Mouse (Mus musculus): ENCODE measurements around the gene Nedd9. TPM values are rescaled to one million over a fixed set of nuclear protein-coding genes. Genes with fewer than 3 reads are reported as not detected.

The Nedd9 gene
- polyA plus RNA-seq, 1 experiment from 2014 or later = 11.1 TPM

DNA sequence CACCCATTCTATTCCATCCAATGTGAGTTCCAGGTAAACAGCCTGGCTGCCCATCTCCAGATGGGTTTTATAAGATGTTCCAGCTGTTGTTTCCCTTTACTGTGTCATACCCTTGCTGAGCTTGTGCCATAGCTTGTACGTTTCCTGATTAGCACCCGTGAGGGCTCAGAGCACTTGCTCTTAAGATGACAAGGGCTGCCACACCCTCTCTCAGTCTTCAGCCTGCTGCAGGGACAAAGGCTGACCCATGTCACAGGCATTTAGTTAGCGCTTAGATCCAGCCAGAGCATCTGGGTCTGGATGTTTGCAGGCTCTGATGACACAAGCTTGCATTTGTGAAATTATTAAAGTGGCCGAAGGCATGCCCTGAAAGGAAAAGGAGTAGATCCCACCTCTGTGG is 187.1 kb downstream of the Nedd9 start:
- Histone ChIP-seq H3K9me3 (replicated peaks) (no peaks in the 10 kb centered on the region), H3K27ac (no peak overlapping the region), H3K4me1 (peaks cover 5% of the 10 kb centered on the region), H3K4me3 (no peak overlapping the region), H3K36me3 (no peaks in the 10 kb centered on the region), H3K27me3 (ENCODE audit: low read depth, poor library complexity, severe bottlenecking) (no peaks in the 10 kb centered on the region)
- 71% methylated on average over 4 of the region's 4 CpGs for WGBS
- DNase-seq (ENCODE audit: low spot score) = no peak

- Histone ChIP-seq H3K36me3 (no peaks in the 10 kb centered on the region), H3K27me3 (ENCODE audit: low read depth, poor library complexity, severe bottlenecking) (no peaks in the 10 kb centered on the region), H3K4me3 (no peak overlapping the region), H3K27ac (no peak overlapping the region), H3K9me3 (replicated peaks) (no peaks in the 10 kb centered on the region), H3K4me1 (peaks cover 5% of the 10 kb centered on the region)
- DNase-seq (ENCODE audit: low spot score) = no peak
- 35% methylated on average over 5 of the region's 5 CpGs for WGBS
These were observed 188.2 kb downstream of the Nedd9 start for GRCm38 (mm10) chr13:41298996-41299395.

GRCm38 (mm10) chr13:41298533-41298932 is 188.6 kb downstream of the Nedd9 start:
- H3K27ac ChIP-seq = no peak overlapping the region

DNA sequence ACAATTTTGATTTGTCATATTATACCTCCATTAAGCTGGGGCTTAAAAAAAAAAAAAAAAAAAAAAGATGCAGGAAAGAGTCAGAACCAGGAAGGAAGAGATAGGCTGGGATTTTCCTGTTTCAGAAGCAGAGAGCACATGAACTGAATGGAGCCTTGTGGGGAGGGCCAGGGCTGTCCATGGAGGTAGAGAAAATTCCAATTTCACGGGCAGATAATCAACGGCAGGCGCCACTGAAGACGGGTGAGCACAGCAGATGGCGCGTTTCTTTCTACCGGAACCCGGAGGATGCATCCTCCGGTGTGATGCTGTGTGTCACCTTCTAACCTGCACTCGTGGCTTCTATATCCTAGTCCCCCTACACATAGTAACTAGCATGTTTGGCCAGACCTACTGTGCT is 190.8 kb downstream of the Nedd9 start:
- Histone ChIP-seq H3K9me3 (replicated peaks) (no peaks in the 10 kb centered on the region), H3K27ac (no peak overlapping the region), H3K36me3 (no peaks in the 10 kb centered on the region), H3K4me1 (peaks cover 5% of the 10 kb centered on the region), H3K27me3 (ENCODE audit: low read depth, poor library complexity, severe bottlenecking) (no peaks in the 10 kb centered on the region), H3K4me3 (no peak overlapping the region)
- WGBS = 82% methylated on average over 10 of the region's 10 CpGs
- no peak for DNase-seq (ENCODE audit: low spot score)

More at GRCm38 (mm10) chr13:41298533-41298932, 188.6 kb downstream of the Nedd9 start:
- Histone ChIP-seq H3K27me3 (ENCODE audit: low read depth, poor library complexity, severe bottlenecking) (no peaks in the 10 kb centered on the region), H3K4me3 (no peak overlapping the region), H3K36me3 (no peaks in the 10 kb centered on the region), H3K4me1 (peaks cover 5% of the 10 kb centered on the region), H3K9me3 (replicated peaks) (no peaks in the 10 kb centered on the region)
- DNase-seq (ENCODE audit: low spot score) = no peak
- 46% methylated on average over 2 of the region's 2 CpGs for WGBS

GRCm38 (mm10) chr13:41295886-41296285 is 191.3 kb downstream of the Nedd9 start:
- Histone ChIP-seq H3K27me3 (ENCODE audit: low read depth, poor library complexity, severe bottlenecking) (no peaks in the 10 kb centered on the region), H3K27ac (no peak overlapping the region)

GRCm38 (mm10) chr13:41293595-41293994 is 193.6 kb downstream of the Nedd9 start:
- Histone ChIP-seq H3K9me3 (replicated peaks) (no peaks in the 10 kb centered on the region), H3K4me3 (no peak overlapping the region), H3K4me1 (no peaks in the 10 kb centered on the region), H3K27ac (no peak overlapping the region), H3K27me3 (ENCODE audit: low read depth, poor library complexity, severe bottlenecking) (no peaks in the 10 kb centered on the region), H3K36me3 (no peaks in the 10 kb centered on the region)
- WGBS = 72% methylated on average over 5 of the region's 5 CpGs
- no peak for DNase-seq (ENCODE audit: low spot score)

More at GRCm38 (mm10) chr13:41295886-41296285, 191.3 kb downstream of the Nedd9 start:
- Histone ChIP-seq H3K4me3 (no peak overlapping the region), H3K9me3 (replicated peaks) (no peaks in the 10 kb centered on the region), H3K36me3 (no peaks in the 10 kb centered on the region), H3K4me1 (peaks cover 5% of the 10 kb centered on the region)
- DNase-seq (ENCODE audit: low spot score) = no peak
- 79% methylated on average over 6 of the region's 6 CpGs for WGBS

GRCm38 (mm10) chr13:41291466-41291974 is 195.6 kb downstream of the Nedd9 start:
- no peak overlapping the region for H3K4me3 ChIP-seq
- H3K9me3 ChIP-seq (replicated peaks) = no peaks in the 10 kb centered on the region
- DNase-seq (ENCODE audit: low spot score) = no peak
- H3K27me3 ChIP-seq (ENCODE audit: low read depth, poor library complexity, severe bottlenecking) = no peaks in the 10 kb centered on the region
- no peak overlapping the region for H3K27ac ChIP-seq
- 88% methylated on average over 4 of the region's 4 CpGs for WGBS
- H3K4me1 ChIP-seq = no peaks in the 10 kb centered on the region
- no peaks in the 10 kb centered on the region for H3K36me3 ChIP-seq

DNA sequence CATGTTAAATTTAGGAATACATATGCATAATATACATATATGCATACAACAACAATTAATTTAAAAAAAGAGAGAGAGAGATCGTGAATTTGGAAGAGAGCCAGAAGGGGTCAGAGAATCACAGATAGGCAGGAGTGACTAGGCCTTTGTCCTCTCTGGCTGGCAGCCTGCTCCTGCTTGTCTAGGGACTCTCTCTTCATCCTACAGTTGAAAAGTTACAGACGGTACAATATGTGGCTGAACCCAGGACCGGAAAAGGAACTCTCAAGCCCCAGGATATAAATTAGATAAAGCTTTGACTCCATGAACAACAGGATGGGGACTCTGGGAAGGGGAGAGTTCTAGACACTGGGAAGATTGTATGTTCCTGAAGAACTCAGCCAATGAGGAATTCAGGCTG is 200.9 kb downstream of the Nedd9 start:
- no peaks in the 10 kb centered on the region for H3K4me1 ChIP-seq
- no peak overlapping the region for H3K4me3 ChIP-seq
- H3K27me3 ChIP-seq (ENCODE audit: low read depth, poor library complexity, severe bottlenecking) = no peaks in the 10 kb centered on the region
- H3K9me3 ChIP-seq (replicated peaks) = no peaks in the 10 kb centered on the region
- no peaks in the 10 kb centered on the region for H3K36me3 ChIP-seq
- H3K27ac ChIP-seq = no peak overlapping the region
- DNase-seq (ENCODE audit: low spot score) = no peak
- WGBS = 92% methylated on average over 3 of the region's 3 CpGs

DNA sequence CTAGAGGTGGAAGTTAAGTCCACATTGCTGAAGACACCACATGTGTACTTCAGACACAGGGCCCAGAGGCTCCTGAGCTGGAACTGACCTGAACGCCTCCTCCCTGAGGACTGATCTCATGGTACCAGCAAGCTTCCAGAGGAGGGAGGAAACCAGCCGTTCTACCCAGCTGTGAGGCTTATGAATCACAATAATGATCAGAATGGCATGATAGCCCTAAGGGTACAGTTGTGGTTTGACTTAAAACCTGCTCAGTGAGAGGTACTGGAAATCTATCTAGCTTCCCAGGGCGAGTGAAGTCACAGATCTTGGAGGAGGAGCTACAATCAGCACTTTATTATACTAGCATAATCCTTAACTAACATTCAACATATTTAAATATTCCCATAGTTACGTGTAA is 201.7 kb downstream of the Nedd9 start:
- no peak overlapping the region for H3K4me3 ChIP-seq
- WGBS = 81% methylated on average over 4 of the region's 4 CpGs
- no peaks in the 10 kb centered on the region for H3K36me3 ChIP-seq
- H3K27ac ChIP-seq = no peak overlapping the region
- H3K4me1 ChIP-seq = no peaks in the 10 kb centered on the region
- no peak for DNase-seq (ENCODE audit: low spot score)
- H3K9me3 ChIP-seq (replicated peaks) = no peaks in the 10 kb centered on the region
- H3K27me3 ChIP-seq (ENCODE audit: low read depth, poor library complexity, severe bottlenecking) = no peaks in the 10 kb centered on the region

- H3K4me3 ChIP-seq = no peak overlapping the region
- no peaks in the 10 kb centered on the region for H3K9me3 ChIP-seq (replicated peaks)
- H3K27ac ChIP-seq = no peak overlapping the region
- WGBS = 29% methylated on average over 5 of the region's 5 CpGs
- H3K27me3 ChIP-seq (ENCODE audit: low read depth, poor library complexity, severe bottlenecking) = no peaks in the 10 kb centered on the region
- no peaks in the 10 kb centered on the region for H3K4me1 ChIP-seq
- no peaks in the 10 kb centered on the region for H3K36me3 ChIP-seq
- peak; percentile 65 for DNase-seq (ENCODE audit: low spot score)
These were observed 203.9 kb downstream of the Nedd9 start for GRCm38 (mm10) chr13:41283256-41283655.

GRCm38 (mm10) chr13:41280696-41281095 is 206.5 kb downstream of the Nedd9 start:
- no peaks in the 10 kb centered on the region for H3K4me1 ChIP-seq
- no peak overlapping the region for H3K27ac ChIP-seq
- DNase-seq (ENCODE audit: low spot score) = no peak
- H3K27me3 ChIP-seq (ENCODE audit: low read depth, poor library complexity, severe bottlenecking) = no peaks in the 10 kb centered on the region
- H3K9me3 ChIP-seq (replicated peaks) = no peaks in the 10 kb centered on the region
- H3K4me3 ChIP-seq = no peak overlapping the region
- no peaks in the 10 kb centered on the region for H3K36me3 ChIP-seq
- WGBS = 68% methylated on average over 5 of the region's 5 CpGs

DNA sequence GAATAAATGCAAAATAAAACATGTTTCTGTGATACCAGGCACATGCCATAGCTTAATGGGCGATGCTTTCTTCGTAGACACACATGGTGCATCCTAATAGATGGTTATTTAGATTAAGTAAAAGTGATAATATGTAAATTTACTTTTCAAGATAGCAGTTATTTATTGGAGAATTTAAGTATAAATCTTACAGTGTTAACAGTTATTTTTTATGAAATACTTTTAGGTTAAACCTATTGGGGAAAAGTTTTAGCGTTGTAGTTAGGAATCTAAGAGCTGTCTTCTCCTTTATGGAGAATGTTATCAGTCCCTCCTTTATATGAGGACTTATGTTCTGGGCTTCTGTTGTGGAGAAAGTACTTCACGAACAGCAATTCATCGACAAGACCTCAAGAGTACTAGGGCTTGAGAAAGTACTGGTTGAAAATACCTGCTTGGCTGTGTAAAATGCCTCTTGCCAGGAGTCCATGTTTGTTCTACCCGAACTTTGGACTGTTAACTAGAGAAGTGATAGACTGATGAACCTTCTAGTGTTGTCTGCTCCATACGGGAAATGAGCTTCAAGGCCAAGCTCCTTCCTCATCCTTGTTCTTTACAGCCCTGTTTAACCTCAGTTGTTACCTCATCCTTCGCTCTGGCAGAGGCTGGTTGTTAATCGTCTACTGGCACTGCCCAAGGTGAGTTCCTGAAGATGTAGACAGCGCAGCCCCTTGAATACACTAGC is 213.1 kb downstream of the Nedd9 start, which contains the start of gene Gm17364:
Gene Gm17364, minus strand, starts transcription at position 51 of the 724 bp plus-strand sequence.
- Histone ChIP-seq H3K4me3 (no peak within 1 kb of the TSS), H3K27me3 (ENCODE audit: low read depth, poor library complexity, severe bottlenecking) (no peaks in the 10 kb centered on the region), H3K36me3 (peaks cover 7% of the 10 kb centered on the region; the same call in 1 of the 2 replicates), H3K27ac (no peak within 1 kb of the TSS), H3K4me1 (no peaks in the 10 kb centered on the region), H3K9me3 (replicated peaks) (no peaks in the 10 kb centered on the region)
- no peak for DNase-seq (ENCODE audit: low spot score)
- 94% methylated on average over 10 of the region's 10 CpGs for WGBS

DNA sequence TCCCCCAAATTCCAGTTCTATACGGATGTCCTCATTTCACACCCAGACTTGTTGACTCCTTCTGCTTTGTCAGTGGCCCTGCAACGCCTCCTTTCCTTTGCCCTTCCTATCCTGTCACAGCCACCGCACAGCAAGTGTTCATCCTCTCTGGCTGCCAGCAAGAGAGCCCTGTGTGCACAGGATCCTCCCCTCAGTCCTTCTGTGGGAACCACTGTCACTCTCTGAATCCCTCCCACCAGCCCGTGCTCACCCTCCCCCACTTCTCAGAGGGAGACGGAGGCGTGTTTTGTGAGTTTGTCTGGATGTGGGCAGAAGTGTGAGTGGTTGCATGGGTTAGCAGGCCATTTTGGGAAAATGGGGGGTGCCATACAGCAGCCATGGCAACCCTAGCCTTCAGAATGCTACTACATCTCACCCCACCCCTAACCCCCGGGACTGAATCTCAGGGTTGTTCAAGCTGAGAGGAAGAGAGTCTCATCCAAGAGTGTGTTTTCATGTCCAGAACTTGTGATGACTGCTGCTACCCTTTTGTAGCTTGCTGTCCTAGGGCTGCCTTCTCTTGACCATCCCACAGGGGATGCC is 219.2 kb downstream of the Nedd9 start:
- peaks cover 3% of the 10 kb centered on the region; the same call in 1 of the 2 replicates for H3K4me1 ChIP-seq
- H3K36me3 ChIP-seq = no peaks in the 10 kb centered on the region
- 57% methylated on average over 7 of the region's 7 CpGs for WGBS
- H3K27me3 ChIP-seq (ENCODE audit: low read depth, poor library complexity, severe bottlenecking) = no peaks in the 10 kb centered on the region
- no peaks in the 10 kb centered on the region for H3K9me3 ChIP-seq (replicated peaks)
- no peak for DNase-seq (ENCODE audit: low spot score)
- H3K4me3 ChIP-seq = no peak overlapping the region
- H3K27ac ChIP-seq = no peak overlapping the region
